Mouse (Mus musculus): ENCODE data around the gene Piezo1. TPM values are rescaled to one million over a fixed set of nuclear protein-coding genes. Genes with fewer than 3 reads are reported as not detected.

Gene Piezo1
- polyA plus RNA-seq, 1 experiment, result 107 TPM

GRCm38 (mm10) chr8:122556030-122557009 is 5.2 kb upstream of the Piezo1 start:
- Histone ChIP-seq H3K27me3 (ENCODE audit: control insufficient read depth, insufficient read depth, insufficient read length) (no peaks in the 10 kb centered on the region), H3K36me3 (ENCODE audit: control insufficient read depth, insufficient read depth) (no peaks in the 10 kb centered on the region), H3K79me3 (ENCODE audit: low read depth) (no peaks in the 10 kb centered on the region), H3ac (ENCODE audit: control insufficient read depth, insufficient read length, low read depth) (peak overlapping the region; percentile 66), H3K79me2 (ENCODE audit: control insufficient read depth, insufficient read depth) (no peaks in the 10 kb centered on the region), H3K4me3 (ENCODE audit: insufficient read depth, poor library complexity, severe bottlenecking) (peak overlapping the region; percentile 18)
- TF ChIP-seq MAX (IDR thresholded peaks at IDR 0.05) (peak; percentile 59), CTCF (IDR thresholded peaks at IDR 0.05; ENCODE audit: control insufficient read depth, insufficient read depth, insufficient read length) (no peak)

DNA sequence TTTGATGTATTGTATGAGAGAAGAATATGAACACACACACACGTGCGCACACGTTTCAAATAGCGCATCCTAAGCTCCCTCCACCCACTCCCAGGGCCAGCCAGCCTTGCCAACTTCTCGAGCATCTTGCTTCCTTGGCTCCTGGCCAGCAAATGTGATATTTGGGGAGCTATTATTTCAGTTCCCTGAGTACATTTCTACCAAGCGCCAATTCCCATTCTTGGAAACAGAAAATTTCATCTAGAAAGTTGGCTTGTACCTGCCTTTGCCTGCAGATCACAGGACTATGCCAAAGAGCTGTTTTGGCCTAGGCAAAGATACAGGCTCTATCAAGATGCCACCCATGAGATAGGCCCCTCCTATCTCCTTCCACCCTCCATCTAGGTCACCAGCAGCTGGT is 3.7 kb upstream of the Piezo1 start:
- peaks cover 13% of the 10 kb centered on the region for H3K79me2 ChIP-seq (ENCODE audit: control insufficient read depth, insufficient read depth)
- no peaks in the 10 kb centered on the region for H3K36me3 ChIP-seq (ENCODE audit: control insufficient read depth, insufficient read depth)
- no peak overlapping the region for H3ac ChIP-seq (ENCODE audit: control insufficient read depth, insufficient read length, low read depth)
- no peak for TF ChIP-seq CTCF (IDR thresholded peaks at IDR 0.05; ENCODE audit: control insufficient read depth, insufficient read depth, insufficient read length)
- no peak for TF ChIP-seq MYOG (IDR thresholded peaks at IDR 0.05; ENCODE audit: control insufficient read depth, extremely low read depth, insufficient read length)
- TF ChIP-seq CEBPB (IDR thresholded peaks at IDR 0.05; ENCODE audit: low read depth), result no peak
- TF ChIP-seq FOSL1 (IDR thresholded peaks at IDR 0.05; ENCODE audit: insufficient read depth, low read length, poor library complexity, severe bottlenecking), result no peak
- no peak for TF ChIP-seq MAX (IDR thresholded peaks at IDR 0.05)
- H3K79me3 ChIP-seq (ENCODE audit: low read depth), result peaks cover 8% of the 10 kb centered on the region
- H3K27me3 ChIP-seq (ENCODE audit: control insufficient read depth, insufficient read depth, insufficient read length), result no peaks in the 10 kb centered on the region
- no peak overlapping the region for H3K4me3 ChIP-seq (ENCODE audit: insufficient read depth, poor library complexity, severe bottlenecking)

- H3K4me3 ChIP-seq (ENCODE audit: insufficient read depth, poor library complexity, severe bottlenecking), result peak overlapping the region; percentile 65
- TF ChIP-seq CEBPB (IDR thresholded peaks at IDR 0.05; ENCODE audit: low read depth), result no peak
- TF ChIP-seq MAX (IDR thresholded peaks at IDR 0.05), result no peak
- no peak for TF ChIP-seq MYOG (IDR thresholded peaks at IDR 0.05; ENCODE audit: control insufficient read depth, extremely low read depth, insufficient read length)
- TF ChIP-seq MYOD1 (IDR thresholded peaks at IDR 0.05; ENCODE audit: control insufficient read depth, insufficient read length, low read depth), result no peak
- TF ChIP-seq USF1 (IDR thresholded peaks at IDR 0.05; ENCODE audit: low read depth), result no peak
- TF ChIP-seq CTCF (IDR thresholded peaks at IDR 0.05; ENCODE audit: control insufficient read depth, insufficient read depth, insufficient read length), result no peak
- TF ChIP-seq FOSL1 (IDR thresholded peaks at IDR 0.05; ENCODE audit: insufficient read depth, low read length, poor library complexity, severe bottlenecking), result no peak
- H3K27me3 ChIP-seq (ENCODE audit: control insufficient read depth, insufficient read depth, insufficient read length), result no peaks in the 10 kb centered on the region
- peaks cover 6% of the 10 kb centered on the region for H3K36me3 ChIP-seq (ENCODE audit: control insufficient read depth, insufficient read depth)
- peaks cover 51% of the 10 kb centered on the region for H3K79me2 ChIP-seq (ENCODE audit: control insufficient read depth, insufficient read depth)
- peak overlapping the region; percentile 100 for H3ac ChIP-seq (ENCODE audit: control insufficient read depth, insufficient read length, low read depth)
- H3K79me3 ChIP-seq (ENCODE audit: low read depth), result peaks cover 38% of the 10 kb centered on the region
Measured at GRCm38 (mm10) chr8:122550995-122551264, 199 bp downstream of the Piezo1 start.

DNA sequence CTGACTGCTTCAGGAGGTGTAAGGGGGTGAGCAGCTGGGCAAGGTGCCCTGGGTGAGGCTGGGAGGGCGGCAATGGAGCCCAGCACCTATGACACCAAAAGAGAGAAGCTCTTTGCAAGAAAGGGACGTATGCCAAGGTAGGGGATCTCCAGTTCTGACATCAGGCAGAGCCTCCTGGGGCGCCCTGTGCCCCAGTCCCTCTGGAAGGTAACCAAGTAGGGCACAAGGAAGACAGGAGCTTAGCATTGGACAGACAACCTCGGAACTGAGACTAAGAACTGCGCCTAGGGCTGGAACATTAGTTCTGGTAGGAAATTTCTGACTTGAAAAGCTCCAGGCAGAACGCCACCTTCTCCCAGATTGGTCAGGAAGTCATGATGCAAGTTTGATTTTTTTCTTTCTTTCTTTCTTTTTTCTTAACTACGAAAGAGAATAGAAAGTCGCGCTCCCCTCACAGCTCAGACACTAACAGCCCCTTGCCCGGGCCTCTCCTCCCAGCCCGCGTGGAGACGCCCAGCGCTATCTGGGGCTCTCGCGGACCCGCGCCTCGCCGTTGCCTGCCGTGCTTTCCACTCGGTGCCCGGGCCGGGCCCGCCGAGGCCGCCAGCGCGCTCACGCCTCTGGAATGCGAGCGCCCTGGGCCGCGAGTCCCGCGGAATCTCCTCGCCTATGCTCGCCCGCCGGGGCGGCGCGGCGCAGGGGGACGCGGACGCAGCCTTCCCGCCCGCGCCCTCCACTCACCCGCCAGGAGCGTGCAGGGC is 715 bp downstream of the Piezo1 start:
- Histone ChIP-seq H3K79me2 (ENCODE audit: control insufficient read depth, insufficient read depth) (peaks cover 56% of the 10 kb centered on the region), H3ac (ENCODE audit: control insufficient read depth, insufficient read length, low read depth) (peak overlapping the region; percentile 100), H3K4me3 (ENCODE audit: insufficient read depth, poor library complexity, severe bottlenecking) (peak overlapping the region; percentile 65), H3K36me3 (ENCODE audit: control insufficient read depth, insufficient read depth) (peaks cover 6% of the 10 kb centered on the region), H3K27me3 (ENCODE audit: control insufficient read depth, insufficient read depth, insufficient read length) (no peaks in the 10 kb centered on the region), H3K79me3 (ENCODE audit: low read depth) (peaks cover 43% of the 10 kb centered on the region)
- TF ChIP-seq USF1 (IDR thresholded peaks at IDR 0.05; ENCODE audit: low read depth) (no peak), MYOG (IDR thresholded peaks at IDR 0.05; ENCODE audit: control insufficient read depth, extremely low read depth, insufficient read length) (no peak), MAX (IDR thresholded peaks at IDR 0.05) (no peak), CEBPB (IDR thresholded peaks at IDR 0.05; ENCODE audit: low read depth) (no peak), MYOD1 (IDR thresholded peaks at IDR 0.05; ENCODE audit: control insufficient read depth, insufficient read length, low read depth) (no peak), FOSL1 (IDR thresholded peaks at IDR 0.05; ENCODE audit: insufficient read depth, low read length, poor library complexity, severe bottlenecking) (no peak)

DNA sequence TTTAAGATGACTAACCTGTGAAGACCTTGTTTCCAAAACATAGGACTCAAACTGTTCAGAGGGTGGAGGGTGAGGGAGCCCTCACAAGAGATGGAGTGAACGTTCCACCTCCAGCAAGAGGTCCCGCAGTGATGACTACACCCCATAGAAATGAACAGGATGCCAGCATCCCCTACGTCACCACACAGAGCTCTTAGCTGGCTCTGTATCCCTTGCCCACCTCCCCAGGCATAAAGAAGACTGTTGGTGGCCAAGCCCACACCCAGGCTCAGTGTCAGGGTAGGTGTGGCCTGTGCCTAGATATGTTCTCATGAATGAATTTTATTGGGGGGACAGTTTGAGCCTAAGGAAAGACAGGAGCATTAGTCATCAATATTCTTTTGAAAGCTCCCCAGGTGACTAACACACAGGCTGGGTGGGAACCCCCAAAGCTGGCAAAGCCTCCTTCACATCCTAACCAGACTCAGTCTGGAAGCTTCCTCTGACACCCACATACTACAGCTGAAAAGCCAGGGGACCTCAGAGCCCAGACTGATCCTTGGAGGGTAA is 2.2 kb downstream of the Piezo1 start:
- no peak overlapping the region for H3K4me3 ChIP-seq (ENCODE audit: insufficient read depth, poor library complexity, severe bottlenecking)
- H3K27me3 ChIP-seq (ENCODE audit: control insufficient read depth, insufficient read depth, insufficient read length), result no peaks in the 10 kb centered on the region
- H3ac ChIP-seq (ENCODE audit: control insufficient read depth, insufficient read length, low read depth), result no peak overlapping the region
- peaks cover 9% of the 10 kb centered on the region for H3K36me3 ChIP-seq (ENCODE audit: control insufficient read depth, insufficient read depth)
- TF ChIP-seq MYOG (IDR thresholded peaks at IDR 0.05; ENCODE audit: control insufficient read depth, extremely low read depth, insufficient read length) (no peak), CTCF (IDR thresholded peaks at IDR 0.05; ENCODE audit: control insufficient read depth, insufficient read depth, insufficient read length) (no peak), USF1 (IDR thresholded peaks at IDR 0.05; ENCODE audit: low read depth) (no peak), MAX (IDR thresholded peaks at IDR 0.05) (no peak), MYOD1 (IDR thresholded peaks at IDR 0.05; ENCODE audit: control insufficient read depth, insufficient read length, low read depth) (no peak), CEBPB (IDR thresholded peaks at IDR 0.05; ENCODE audit: low read depth) (no peak), FOSL1 (IDR thresholded peaks at IDR 0.05; ENCODE audit: insufficient read depth, low read length, poor library complexity, severe bottlenecking) (no peak)
- peaks cover 71% of the 10 kb centered on the region for H3K79me2 ChIP-seq (ENCODE audit: control insufficient read depth, insufficient read depth)
- H3K79me3 ChIP-seq (ENCODE audit: low read depth), result peaks cover 57% of the 10 kb centered on the region
